Mouse (Mus musculus): ENCODE data around the gene Gtf3c1. TPM values are rescaled to one million over a fixed set of nuclear protein-coding genes. Genes with fewer than 3 reads are reported as not detected.
"Not testable (repeated sequence)": the region's sequence is repeated elsewhere in the genome, so short reads cannot be mapped to it uniquely, and the experiment has no call there.

Gene Gtf3c1
- polyA plus RNA-seq, 1 experiment from 2014 or later = 33.9 TPM

GRCm38 (mm10) chr7:125731679-125732078 is 24.1 kb upstream of the Gtf3c1 start:
- Histone ChIP-seq H3K9ac (no peak overlapping the region), H3K36me3 (0 out of 2 replicates have a peak, but pooled peaks cover 4% of the 10 kb centered on the region), H3K4me2 (replicated peaks) (no peak overlapping the region), H3K4me1 (no peaks in the 10 kb centered on the region), H3K27ac (no peak overlapping the region), H3K27me3 (no peaks in the 10 kb centered on the region), H3K9me3 (no peaks in the 10 kb centered on the region), H3K4me3 (no peak overlapping the region)
- ATAC-seq (ENCODE audit: low FRiP score, low read depth) = no peak

GRCm38 (mm10) chr7:125723189-125723972 is 15.8 kb upstream of the Gtf3c1 start:
- Histone ChIP-seq H3K9ac (no peak overlapping the region), H3K4me1 (peaks cover 21% of the 10 kb centered on the region), H3K9me3 (no peaks in the 10 kb centered on the region), H3K27me3 (no peaks in the 10 kb centered on the region), H3K4me2 (replicated peaks) (no peak overlapping the region), H3K27ac (no peak overlapping the region), H3K36me3 (no peaks in the 10 kb centered on the region), H3K4me3 (no peak overlapping the region)
- ATAC-seq (ENCODE audit: low FRiP score, low read depth) = no peak
- WGBS = 51% methylated on average over 5 of the region's 5 CpGs

GRCm38 (mm10) chr7:125722127-125722526 is 14.5 kb upstream of the Gtf3c1 start:
- ATAC-seq (ENCODE audit: low FRiP score, low read depth) = no peak
- H3K9ac ChIP-seq = no peak overlapping the region
- H3K27ac ChIP-seq = no peak overlapping the region
- no peaks in the 10 kb centered on the region for H3K36me3 ChIP-seq
- H3K9me3 ChIP-seq = no peaks in the 10 kb centered on the region
- H3K4me2 ChIP-seq (replicated peaks) = no peak overlapping the region
- H3K4me3 ChIP-seq = no peak overlapping the region
- H3K4me1 ChIP-seq = peaks cover 27% of the 10 kb centered on the region
- no peaks in the 10 kb centered on the region for H3K27me3 ChIP-seq

- Histone ChIP-seq H3K27me3 (no peaks in the 10 kb centered on the region), H3K9me3 (no peaks in the 10 kb centered on the region), H3K4me3 (no peak overlapping the region), H3K9ac (no peak overlapping the region), H3K4me2 (replicated peaks) (no peak overlapping the region), H3K36me3 (no peaks in the 10 kb centered on the region), H3K4me1 (peaks cover 34% of the 10 kb centered on the region), H3K27ac (no peak overlapping the region)
- ATAC-seq (ENCODE audit: low FRiP score, low read depth) = no peak
- 78% methylated on average over 4 of the region's 4 CpGs for WGBS
Observed at GRCm38 (mm10) chr7:125721033-125721432, 13.5 kb upstream of the Gtf3c1 start.

- 0 out of 2 replicates have a peak, but pooled peaks have one; percentile 54 for ATAC-seq (ENCODE audit: low FRiP score, low read depth)
- no peak overlapping the region for H3K9ac ChIP-seq
- H3K4me1 ChIP-seq = peaks cover 34% of the 10 kb centered on the region
- 39% methylated on average over 5 of the region's 5 CpGs for WGBS
- no peak overlapping the region for H3K4me3 ChIP-seq
- 0 out of 2 replicates have a peak overlapping the region, but pooled peaks have one; percentile 9 for H3K4me2 ChIP-seq (replicated peaks)
- H3K9me3 ChIP-seq = no peaks in the 10 kb centered on the region
- peak overlapping the region; percentile 6; the same call in 1 of the 2 replicates for H3K27ac ChIP-seq
- H3K27me3 ChIP-seq = no peaks in the 10 kb centered on the region
- H3K36me3 ChIP-seq = no peaks in the 10 kb centered on the region
Observed at GRCm38 (mm10) chr7:125720370-125720769, 12.8 kb upstream of the Gtf3c1 start.

DNA sequence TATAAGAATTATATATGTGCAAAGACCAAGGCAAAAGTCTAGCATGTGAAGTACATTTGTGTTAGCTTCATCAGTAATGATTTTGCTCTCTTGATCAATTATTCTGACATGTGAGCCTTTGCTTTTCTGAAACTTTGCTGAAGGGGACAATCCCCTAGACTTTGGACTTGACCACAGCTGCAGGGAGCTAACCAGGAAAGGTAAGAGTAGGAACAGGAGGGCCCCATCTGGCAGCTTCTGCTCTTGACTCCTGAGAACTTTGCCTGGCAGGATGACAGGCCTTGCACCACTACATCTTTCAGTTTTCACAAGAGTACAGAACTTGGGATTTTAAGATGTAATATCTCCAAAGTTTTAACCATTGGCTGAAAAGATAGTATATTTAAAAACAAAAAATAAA is 10.0 kb upstream of the Gtf3c1 start:
- Histone ChIP-seq H3K4me2 (replicated peaks) (no peak overlapping the region), H3K4me1 (peaks cover 34% of the 10 kb centered on the region), H3K27me3 (no peaks in the 10 kb centered on the region), H3K27ac (no peak overlapping the region), H3K9me3 (no peaks in the 10 kb centered on the region), H3K36me3 (no peaks in the 10 kb centered on the region), H3K4me3 (no peak overlapping the region), H3K9ac (no peak overlapping the region)
- ATAC-seq (ENCODE audit: low FRiP score, low read depth) = no peak

GRCm38 (mm10) chr7:125716724-125717123 is 9.1 kb upstream of the Gtf3c1 start:
- H3K4me3 ChIP-seq = no peak overlapping the region
- peak overlapping the region; percentile 48; the same call in 1 of the 2 replicates for H3K27ac ChIP-seq
- no peaks in the 10 kb centered on the region for H3K27me3 ChIP-seq
- H3K4me1 ChIP-seq = peaks cover 34% of the 10 kb centered on the region
- ATAC-seq (ENCODE audit: low FRiP score, low read depth) = no peak; the same call in 1 of the 2 replicates
- no peak overlapping the region for H3K4me2 ChIP-seq (replicated peaks)
- no peak overlapping the region for H3K9ac ChIP-seq
- H3K36me3 ChIP-seq = no peaks in the 10 kb centered on the region
- H3K9me3 ChIP-seq = no peaks in the 10 kb centered on the region
- whole genome bisulfite sequencing = 49% methylated on average over 2 of the region's 2 CpGs

- H3K4me3 ChIP-seq = no peak overlapping the region
- H3K9me3 ChIP-seq = no peaks in the 10 kb centered on the region
- H3K36me3 ChIP-seq = peaks cover 2% of the 10 kb centered on the region; the same call in 1 of the 2 replicates
- H3K27me3 ChIP-seq = no peaks in the 10 kb centered on the region
- H3K4me1 ChIP-seq = peaks cover 19% of the 10 kb centered on the region
- 88% methylated on average over 3 of the region's 3 CpGs for WGBS
- no peak overlapping the region for H3K27ac ChIP-seq
- no peak overlapping the region for H3K4me2 ChIP-seq (replicated peaks)
- no peak for ATAC-seq (ENCODE audit: low FRiP score, low read depth)
- H3K9ac ChIP-seq = no peak overlapping the region
Observed at GRCm38 (mm10) chr7:125714803-125715202, 7.2 kb upstream of the Gtf3c1 start.

DNA sequence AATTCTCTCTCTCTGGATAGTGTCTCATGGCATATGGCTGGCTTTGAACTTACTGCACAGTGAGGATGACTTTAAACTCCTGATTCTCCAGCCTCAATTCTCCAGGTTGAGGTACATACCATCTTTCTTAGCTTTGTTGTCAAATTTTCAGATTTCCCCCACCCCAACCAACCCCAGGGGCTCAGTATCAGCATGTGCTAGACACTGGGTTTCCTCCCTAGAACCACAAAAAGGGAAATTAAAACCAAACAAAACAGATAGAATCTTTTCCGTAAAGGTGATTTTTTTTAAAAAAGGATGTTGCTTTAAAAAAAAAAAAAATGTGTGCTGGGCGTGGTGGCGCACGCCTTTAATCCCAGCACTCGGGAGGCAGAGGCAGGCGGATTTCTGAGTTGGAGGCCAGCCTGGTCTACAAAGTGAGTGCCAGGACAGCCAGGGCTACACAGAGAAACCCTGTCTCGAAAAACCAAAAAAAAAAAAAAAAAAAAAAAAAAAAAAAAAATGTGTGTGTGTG is 6.0 kb upstream of the Gtf3c1 start:
- ATAC-seq (ENCODE audit: low FRiP score, low read depth); H3K27ac ChIP-seq; H3K27me3 ChIP-seq; H3K9ac ChIP-seq; H3K9me3 ChIP-seq; H3K4me2 ChIP-seq (replicated peaks); H3K36me3 ChIP-seq; H3K4me3 ChIP-seq: not testable (repeated sequence)
- 92% methylated on average over 7 of the region's 7 CpGs for WGBS
- H3K4me1 ChIP-seq = peaks cover 17% of the 10 kb centered on the region

DNA sequence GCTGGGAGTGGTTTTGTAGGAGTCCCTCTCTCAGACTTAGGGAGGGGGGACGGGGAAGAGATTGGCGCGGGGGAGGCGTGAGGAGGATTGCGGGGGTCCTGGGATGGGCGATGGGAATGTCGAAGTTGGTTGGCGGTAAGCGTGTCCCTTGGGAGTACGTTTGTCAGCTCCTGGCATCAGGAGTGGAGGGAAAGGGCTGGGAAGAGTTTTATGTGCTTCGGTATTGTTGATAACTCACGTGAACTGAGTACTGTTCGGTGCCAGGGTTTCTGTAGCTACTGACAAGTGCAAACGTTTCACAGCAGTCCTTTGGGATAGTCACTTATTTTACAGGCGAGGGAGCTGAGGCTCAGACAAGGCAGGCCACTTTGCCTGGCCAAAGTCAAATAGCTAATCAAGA is 520 bp upstream of the Gtf3c1 start:
- Histone ChIP-seq H3K4me2 (replicated peaks) (peak overlapping the region; percentile 87), H3K9me3 (no peaks in the 10 kb centered on the region), H3K4me1 (peaks cover 33% of the 10 kb centered on the region), H3K36me3 (peaks cover 14% of the 10 kb centered on the region), H3K27ac (no peak overlapping the region), H3K4me3 (peak overlapping the region; percentile 82), H3K27me3 (no peaks in the 10 kb centered on the region), H3K9ac (peak overlapping the region; percentile 92)
- no peak for ATAC-seq (ENCODE audit: low FRiP score, low read depth)
- WGBS = 1% methylated on average over 15 of the region's 15 CpGs

DNA sequence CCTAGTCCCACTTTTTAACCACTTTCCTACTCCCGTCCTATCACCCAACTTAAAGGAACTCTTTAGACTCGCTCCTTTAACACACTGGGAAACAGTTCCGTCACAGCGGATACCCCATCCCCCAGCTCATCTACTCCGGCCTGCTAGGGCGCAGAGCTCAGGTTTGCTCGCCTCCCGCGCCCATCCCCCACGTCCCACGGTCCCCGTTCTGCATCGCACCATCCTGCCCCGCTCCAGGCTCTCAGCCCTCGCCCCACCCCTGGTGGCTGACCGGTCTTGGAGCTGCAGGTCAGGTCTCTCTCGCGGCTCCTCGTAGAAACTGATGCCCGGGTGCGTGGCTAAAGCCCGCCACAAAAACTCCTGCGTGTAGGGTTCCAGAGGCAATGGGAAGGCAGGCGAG is 394 bp downstream of the Gtf3c1 start:
- ATAC-seq (ENCODE audit: low FRiP score, low read depth) = peak; percentile 83
- under 1% methylated on average over 24 of the region's 24 CpGs for WGBS
- H3K4me1 ChIP-seq = peaks cover 33% of the 10 kb centered on the region

DNA sequence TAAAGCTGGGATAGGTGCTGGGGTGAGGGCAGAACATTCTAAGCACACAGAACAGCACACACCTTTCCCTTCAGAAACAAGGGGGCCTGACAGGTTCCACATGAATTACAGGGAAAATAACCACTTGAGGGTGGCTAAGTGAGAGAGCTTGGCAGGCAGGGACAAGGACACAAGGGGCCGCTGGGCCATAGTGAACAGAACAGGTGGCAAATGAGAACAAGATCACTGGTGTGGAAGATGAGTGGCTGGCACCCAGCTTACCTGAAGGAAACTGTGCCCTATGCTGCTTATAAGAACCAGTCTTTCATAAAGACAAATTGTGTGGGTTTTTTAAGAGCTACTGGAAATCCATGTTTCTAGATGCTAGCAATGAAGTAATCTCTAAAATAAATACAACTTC is 4.8 kb downstream of the Gtf3c1 start:
- H3K4me1 ChIP-seq = peaks cover 25% of the 10 kb centered on the region
- 97% methylated on average over 1 of the region's 1 CpGs for WGBS
- H3K36me3 ChIP-seq = peaks cover 64% of the 10 kb centered on the region
- no peak overlapping the region for H3K4me3 ChIP-seq
- H3K27me3 ChIP-seq = no peaks in the 10 kb centered on the region
- peaks cover 14% of the 10 kb centered on the region for H3K9me3 ChIP-seq
- ATAC-seq (ENCODE audit: low FRiP score, low read depth) = no peak
- H3K9ac ChIP-seq = no peak overlapping the region
- no peak overlapping the region for H3K4me2 ChIP-seq (replicated peaks)
- H3K27ac ChIP-seq = no peak overlapping the region

More for the DNA sequence above, 394 bp downstream of the Gtf3c1 start:
- peaks cover 23% of the 10 kb centered on the region for H3K36me3 ChIP-seq
- H3K4me3 ChIP-seq = peak overlapping the region; percentile 82
- no peaks in the 10 kb centered on the region for H3K9me3 ChIP-seq
- H3K4me2 ChIP-seq (replicated peaks) = peak overlapping the region; percentile 87
- peak overlapping the region; percentile 90 for H3K27ac ChIP-seq
- no peaks in the 10 kb centered on the region for H3K27me3 ChIP-seq
- peak overlapping the region; percentile 92 for H3K9ac ChIP-seq
